Mouse (Mus musculus) CH12.LX (cell line): Measurements from ENCODE around the gene Sema3b. TPM values are rescaled to one million over a fixed set of nuclear protein-coding genes. Genes with fewer than 3 reads are reported as not detected.

Source experiments
- DNase-seq: peaks from one replicate; pipeline ENCODE4 v3.0.0-alpha.2; 2013; ENCODE audit errors: extremely low read depth
- H3K27ac ChIP-seq: 2 replicates; pipeline ENCODE4 v1.5.1; 2012; ENCODE audit warnings: low read depth, mild to moderate bottlenecking, control low read depth, moderate library complexity; ENCODE audit not compliant: insufficient read depth
- H3K27me3 ChIP-seq: replicated peaks from 2 replicates; pipeline ENCODE3; 2012; ENCODE audit warnings: inconsistent platforms
- H3K36me3 ChIP-seq, 2 experiments: replicated peaks in 1 of 2; 2 replicates each; pipeline versions ENCODE3 to v1.6.1; 2012; ENCODE audit warnings: inconsistent platforms in 1 of 2, low read length in 1 of 2, mild to moderate bottlenecking in 1 of 2, mixed read lengths in 1 of 2, moderate library complexity in 1 of 2; ENCODE audit not compliant: control insufficient read depth in 1 of 2, insufficient read depth in 1 of 2
- H3K4me1 ChIP-seq, 2 experiments: 2 replicates each; pipeline ENCODE4 v1.6.1; 2012; ENCODE audit warnings: inconsistent platforms in 1 of 2, moderate library complexity in 1 of 2; ENCODE audit not compliant: insufficient read depth in 2 of 2, control insufficient read depth in 1 of 2
- H3K4me2 ChIP-seq: 2 replicates; pipeline ENCODE4 v1.6.1; 2012; ENCODE audit warnings: low read depth, mild to moderate bottlenecking, control low read depth; ENCODE audit not compliant: poor library complexity, insufficient read depth, severe bottlenecking
- H3K4me3 ChIP-seq, 3 experiments: fragments of 150-350 bp in 1 of 3; sonication (generic) in 1 of 3; replicated peaks in 1 of 3; 2 replicates each; pipeline versions ENCODE3 to v1.5.1; 2011 to 2012; ENCODE audit warnings: low read depth in 2 of 3, low read length in 2 of 3, mild to moderate bottlenecking in 2 of 3, moderate library complexity in 2 of 3, control low read depth in 1 of 3, improper control_type of control experiment in 1 of 3, inconsistent platforms in 1 of 3, mixed read lengths in 1 of 3; ENCODE audit not compliant: poor library complexity in 1 of 3
- H3K79me2 ChIP-seq: replicated peaks from 2 replicates; pipeline ENCODE4 v1.6.1; 2012; ENCODE audit warnings: mild to moderate bottlenecking, moderate library complexity; ENCODE audit not compliant: control insufficient read depth, poor library complexity, insufficient read depth, severe bottlenecking; ENCODE audit errors: extremely low read depth
- H3K9ac ChIP-seq: 2 replicates; pipeline ENCODE4 v1.6.1; 2012; ENCODE audit warnings: low read depth, mild to moderate bottlenecking, control low read depth, moderate library complexity; ENCODE audit not compliant: insufficient read depth
- H3K9me3 ChIP-seq: replicated peaks from 2 replicates; pipeline ENCODE3; 2012; ENCODE audit warnings: low read length, inconsistent platforms, mixed read lengths
- BHLHE40 ChIP-seq: IDR thresholded peaks from 2 replicates; pipeline ENCODE4 v1.6.1; 2011; ENCODE audit warnings: mild to moderate bottlenecking, low read depth, low read length, improper control_type of control experiment
- CHD2 ChIP-seq: IDR thresholded peaks from 2 replicates; pipeline ENCODE4 v1.6.1; 2011; ENCODE audit warnings: low read length, improper control_type of control experiment
- E2F4 ChIP-seq: IDR thresholded peaks from 2 replicates; pipeline ENCODE4 v1.6.1; 2011; ENCODE audit warnings: low read depth, low read length, improper control_type of control experiment; ENCODE audit not compliant: insufficient replicate concordance
- ELF1 ChIP-seq: IDR thresholded peaks from 2 replicates; pipeline ENCODE4 v1.6.1; 2014; ENCODE audit warnings: low read depth, mild to moderate bottlenecking, inconsistent platforms, low read length, improper control_type of control experiment
- EP300 ChIP-seq: IDR thresholded peaks from 2 replicates; pipeline ENCODE4 v1.6.1; 2011; ENCODE audit warnings: low read length, improper control_type of control experiment
- ETS1 ChIP-seq: conservative IDR thresholded peaks from 2 replicates; pipeline ENCODE4 v1.6.1; 2012; ENCODE audit warnings: low read depth, mild to moderate bottlenecking, inconsistent platforms, low read length, improper control_type of control experiment, moderate library complexity
- GABPA ChIP-seq: IDR thresholded peaks from 2 replicates; pipeline ENCODE4 v1.6.1; 2012; ENCODE audit warnings: low read depth, low read length, improper control_type of control experiment, inconsistent platforms; ENCODE audit not compliant: insufficient replicate concordance
- JUND ChIP-seq: conservative IDR thresholded peaks from 2 replicates; pipeline ENCODE4 v1.6.1; 2011; ENCODE audit warnings: low read depth, low read length, improper control_type of control experiment
- MAFK ChIP-seq: IDR thresholded peaks from 2 replicates; pipeline ENCODE4 v1.6.1; 2011; ENCODE audit warnings: low read length, improper control_type of control experiment; ENCODE audit not compliant: insufficient replicate concordance
- MAX ChIP-seq: IDR thresholded peaks from 2 replicates; pipeline ENCODE4 v1.6.1; 2011; ENCODE audit warnings: low read length, improper control_type of control experiment
- MAZ ChIP-seq: IDR thresholded peaks from 2 replicates; pipeline ENCODE4 v1.6.1; 2012; ENCODE audit warnings: low read depth, mild to moderate bottlenecking, inconsistent platforms, low read length, improper control_type of control experiment, moderate library complexity
- MEF2A ChIP-seq: IDR thresholded peaks from 2 replicates; pipeline ENCODE4 v1.6.1; 2014; ENCODE audit warnings: low read depth, mild to moderate bottlenecking, inconsistent platforms, low read length, improper control_type of control experiment, borderline replicate concordance
- NELFE ChIP-seq: IDR thresholded peaks from 2 replicates; pipeline ENCODE4 v1.6.1; 2011; ENCODE audit warnings: low read depth, low read length, improper control_type of control experiment
- NRF1 ChIP-seq: IDR thresholded peaks from 2 replicates; pipeline ENCODE4 v1.6.1; 2014; ENCODE audit warnings: low read depth, mild to moderate bottlenecking, inconsistent platforms, low read length, improper control_type of control experiment, moderate library complexity
- PAX5 ChIP-seq: IDR thresholded peaks from 2 replicates; pipeline ENCODE4 v1.6.1; 2012; ENCODE audit warnings: low read length, inconsistent platforms, mixed read lengths
- RAD21 ChIP-seq: IDR thresholded peaks from 2 replicates; pipeline ENCODE4 v1.6.1; 2011; ENCODE audit warnings: low read depth, mild to moderate bottlenecking, low read length, improper control_type of control experiment, moderate library complexity
- RCOR1 ChIP-seq: conservative IDR thresholded peaks from 2 replicates; pipeline ENCODE4 v1.6.1; 2012; ENCODE audit warnings: low read depth, mild to moderate bottlenecking, inconsistent platforms, low read length, improper control_type of control experiment
- SIN3A ChIP-seq: IDR thresholded peaks from 2 replicates; pipeline ENCODE4 v1.6.1; 2012; ENCODE audit warnings: low read length, improper control_type of control experiment, inconsistent platforms
- SMC3 ChIP-seq: IDR thresholded peaks from 2 replicates; pipeline ENCODE4 v1.6.1; 2011; ENCODE audit warnings: low read depth, low read length, improper control_type of control experiment
- TCF12 ChIP-seq: IDR thresholded peaks from 2 replicates; pipeline ENCODE4 v1.6.1; 2014; ENCODE audit warnings: low read depth, mild to moderate bottlenecking, inconsistent platforms, low read length, improper control_type of control experiment
- UBTF ChIP-seq: IDR thresholded peaks from 2 replicates; pipeline ENCODE4 v1.6.1; 2012; ENCODE audit warnings: low read depth, mild to moderate bottlenecking, inconsistent platforms, low read length, improper control_type of control experiment, moderate library complexity
- USF1 ChIP-seq: IDR thresholded peaks from 2 replicates; pipeline ENCODE4 v1.6.1; 2014; ENCODE audit warnings: low read depth, mild to moderate bottlenecking, inconsistent platforms, low read length, improper control_type of control experiment
- USF2 ChIP-seq: conservative IDR thresholded peaks from 2 replicates; pipeline ENCODE4 v1.6.1; 2011; ENCODE audit warnings: low read depth, low read length, improper control_type of control experiment
- ZC3H11A ChIP-seq: IDR thresholded peaks from 2 replicates; pipeline ENCODE4 v1.6.1; 2012; ENCODE audit warnings: low read depth, mild to moderate bottlenecking, inconsistent platforms, low read length, improper control_type of control experiment
- ZNF384 ChIP-seq: IDR thresholded peaks from 2 replicates; pipeline ENCODE4 v1.6.1; 2012; ENCODE audit warnings: low read depth, low read length, improper control_type of control experiment, inconsistent platforms
- dilution Hi-C: fragments of 300-500 bp; cut with MboI; formaldehyde crosslinking; loops from 2 replicates; pipeline ENCODE4 v1.14.3; 2020; ENCODE audit warnings: low sequenced_read_pairs; ENCODE audit not compliant: extremely low pct_unique_long_range_greater_than_20kb, extremely low pct_ligation_motif_present
- in situ Hi-C: fragments of 300-500 bp; cut with MboI; formaldehyde crosslinking; loops from 3 replicates; pipeline ENCODE4 v1.14.3; 2019; ENCODE audit warnings: low sequenced_read_pairs, low pct_ligation_motif_present, low pct_unique_long_range_greater_than_20kb, mixed read lengths
- polyA plus RNA-seq: library from polyadenylated mRNA; unstranded; fragments of >175 nt; gene quantifications from 2 replicates; pipeline ENCODE4 v1.2.1, GENCODE M21; 2012; ENCODE audit warnings: low read depth; ENCODE audit not compliant: insufficient read length
- total RNA-seq, 2 experiments: library from RNA; depleted of rRNA; stranded (reverse); fragments of 300-350 nt in 1 of 2; fragments of >200 nt in 1 of 2; gene quantifications; 2 replicates each; pipeline ENCODE4 v1.2.3; 2012 to 2014

The Sema3b gene
- total and polyA plus RNA-seq, 3 experiments: 4.3 to 11.6 (median 8.0) TPM

DNA sequence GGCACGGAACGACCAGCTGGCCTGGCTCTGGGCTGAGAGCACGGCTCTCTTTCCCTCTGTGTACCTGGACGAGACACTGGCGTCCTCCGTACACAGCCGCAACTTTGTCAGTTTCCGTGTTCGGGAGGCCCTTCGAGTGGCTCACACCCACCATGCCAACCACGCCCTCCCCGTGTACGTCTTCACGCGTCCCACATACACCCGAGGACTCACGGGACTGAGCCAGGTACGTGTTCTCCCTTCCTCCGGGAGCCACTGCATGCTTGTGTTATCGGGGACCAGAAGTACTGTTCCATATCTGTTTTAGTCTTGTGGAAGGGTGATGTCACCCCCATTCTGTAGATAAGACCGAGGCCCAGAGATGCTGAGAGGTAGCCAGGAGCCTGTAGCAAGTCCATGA, 38.2 kb downstream of the Sema3b start:
- dilution Hi-C loops (no loop called here), in situ Hi-C loops (no loop called here)
- H3K4me3 ChIP-seq: no peak overlapping the region

DNA sequence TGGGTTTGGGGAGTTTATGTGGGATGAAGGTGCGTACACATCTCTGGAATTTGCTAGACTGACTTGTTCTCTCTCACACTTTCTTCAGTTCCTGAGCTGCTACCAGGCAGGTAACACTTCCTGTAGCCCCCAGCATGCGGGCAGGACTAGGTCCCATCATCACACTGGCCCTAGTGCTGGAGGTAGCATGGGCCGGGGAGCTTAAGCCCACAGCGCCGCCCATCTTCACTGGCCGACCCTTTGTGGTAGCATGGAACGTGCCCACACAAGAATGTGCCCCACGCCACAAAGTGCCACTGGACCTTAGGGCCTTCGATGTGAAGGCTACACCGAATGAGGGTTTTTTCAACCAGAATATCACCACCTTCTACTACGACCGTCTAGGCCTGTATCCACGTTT, 39.0 kb downstream of the Sema3b start:
- in situ Hi-C loops (no loop called here), dilution Hi-C loops (no loop called here)
- no peaks in the 10 kb centered on the region for H3K79me2 ChIP-seq
- H3K4me1 ChIP-seq: peaks cover 16 to 40% of the 10 kb centered on the region in 2 experiments
- H3K27me3 ChIP-seq: no peaks in the 10 kb centered on the region
- peaks cover 30 to 57% of the 10 kb centered on the region in 2 experiments for H3K36me3 ChIP-seq
- no peak overlapping the region for H3K27ac ChIP-seq
- no peaks in the 10 kb centered on the region for H3K9me3 ChIP-seq
- peak overlapping the region; percentile 86 for H3K4me2 ChIP-seq
- TF ChIP-seq MAZ (no peak), CHD2 (no peak), SMC3 (no peak)
- peak overlapping the region; percentile 80 to 83 (median 80) for H3K4me3 ChIP-seq
- H3K9ac ChIP-seq: peak overlapping the region; percentile 79
- no peak for DNase-seq

More for the DNA sequence above, 38.2 kb downstream of the Sema3b start:
- Histone ChIP-seq H3K4me2 (no peak overlapping the region), H3K9me3 (no peaks in the 10 kb centered on the region)
- TF ChIP-seq EP300 (no peak), USF1 (no peak), RAD21 (no peak), NRF1 (no peak), SIN3A (no peak), BHLHE40 (no peak), NELFE (no peak), ETS1 (no peak)
- TF ChIP-seq, all 38 proteins: peak for 0
- Histone ChIP-seq H3K27me3 (no peaks in the 10 kb centered on the region), H3K79me2 (no peaks in the 10 kb centered on the region), H3K27ac (no peak overlapping the region), H3K4me1 (peaks cover 15 to 36% of the 10 kb centered on the region in 2 experiments), H3K9ac (no peak overlapping the region), H3K36me3 (peaks cover 26 to 52% of the 10 kb centered on the region in 2 experiments)
- DNase-seq: no peak

DNA sequence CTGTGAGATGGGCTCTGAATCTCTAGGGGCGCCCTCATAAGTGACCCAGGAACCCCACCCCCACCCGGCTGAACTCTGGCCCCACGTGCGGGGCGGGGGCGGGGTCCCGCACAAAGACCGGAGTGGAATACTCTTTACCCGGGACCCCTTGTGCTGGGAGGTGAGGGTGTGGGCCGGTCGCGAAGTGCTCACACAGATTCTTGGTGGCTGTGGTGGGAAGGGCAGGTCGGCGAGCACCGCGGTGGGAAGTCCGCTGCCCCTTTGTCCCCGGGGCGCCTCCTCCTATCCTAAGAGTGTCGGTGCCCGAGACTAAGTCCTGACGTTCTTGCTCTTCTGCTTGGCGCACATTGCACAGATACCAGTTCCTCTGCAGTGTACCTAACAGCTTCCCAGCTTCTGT, 39.8 kb downstream of the Sema3b start:
- dilution Hi-C loops (no loop called here), in situ Hi-C loops (no loop called here)
- no peak for DNase-seq
- Histone ChIP-seq H3K9ac (peak overlapping the region; percentile 79), H3K27me3 (no peaks in the 10 kb centered on the region), H3K36me3 (peaks cover 37 to 62% of the 10 kb centered on the region in 2 experiments), H3K4me3 (peak overlapping the region; percentile 80 to 83 (median 80)), H3K4me1 (peaks cover 19 to 47% of the 10 kb centered on the region in 2 experiments), H3K9me3 (no peaks in the 10 kb centered on the region), H3K27ac (no peak overlapping the region), H3K4me2 (peak overlapping the region; percentile 86), H3K79me2 (no peaks in the 10 kb centered on the region; the same call in 1 of the 2 replicates)
- TF ChIP-seq MEF2A: no peak
- peak; percentile 83 for TF ChIP-seq MAX
- TF ChIP-seq SMC3: no peak
- peak; percentile 20; the same call in 1 of the 2 replicates for TF ChIP-seq USF1
- TF ChIP-seq MAFK: no peak
- no peak for TF ChIP-seq UBTF
- TF ChIP-seq BHLHE40: peak; percentile 83
- TF ChIP-seq RCOR1: no peak
- TF ChIP-seq TCF12: 0 out of 2 replicates have a peak, but pooled peaks have one; percentile 4
- no peak for TF ChIP-seq PAX5
- no peak for TF ChIP-seq GABPA
- TF ChIP-seq ELF1: no peak
- peak; percentile 77; the same call in 1 of the 2 replicates for TF ChIP-seq CHD2
- no peak for TF ChIP-seq USF2
- TF ChIP-seq ZNF384: no peak
- TF ChIP-seq E2F4: no peak
- TF ChIP-seq NELFE: no peak
- no peak for TF ChIP-seq NRF1
- no peak for TF ChIP-seq ZC3H11A
- peak; percentile 68 for TF ChIP-seq MAZ
- TF ChIP-seq JUND: no peak
